Mouse (Mus musculus) bone marrow macrophage, adult 2 months (primary cell): ENCODE results near the gene Dusp2.

Source experiments
- CTCF ChIP-seq: IDR thresholded peaks from 2 replicates; pipeline ENCODE4 v1.5.1; 2012; ENCODE audit warnings: low read depth, mild to moderate bottlenecking, low read length, moderate library complexity
- POLR2A ChIP-seq: IDR thresholded peaks from 2 replicates; pipeline ENCODE4 v1.6.1; 2012; ENCODE audit warnings: mild to moderate bottlenecking, low read depth, low read length, borderline replicate concordance

DNA sequence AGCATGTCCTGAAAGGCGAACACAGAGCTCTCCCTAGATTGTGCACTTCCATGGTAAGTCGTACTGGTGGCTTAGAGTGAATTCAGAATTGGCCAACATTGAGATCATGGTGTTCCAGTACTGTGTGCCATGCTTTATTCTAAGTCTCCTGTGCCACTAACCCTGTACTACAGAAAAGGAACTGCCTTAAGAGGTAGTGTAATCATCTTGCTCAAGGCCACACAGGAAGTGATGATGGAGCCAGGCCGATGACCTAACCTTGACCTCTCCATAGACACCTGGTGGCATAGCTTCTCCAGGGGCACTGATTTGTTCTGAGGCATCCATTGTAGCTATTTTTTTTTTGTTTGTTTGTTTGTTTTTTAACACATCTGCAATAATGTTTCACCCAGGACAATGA, 34.1 kb upstream of the Dusp2 start:
- TF ChIP-seq POLR2A (no peak), CTCF (no peak)
